Mouse (Mus musculus): Measurements from ENCODE around the gene Borcs8. TPM values are rescaled to one million over a fixed set of nuclear protein-coding genes. Genes with fewer than 3 reads are reported as not detected.

Borcs8 gene
- polyA plus RNA-seq, 1 experiment from 2014 or later, result 60.8 TPM

- H3K4me1 ChIP-seq, result no peaks in the 10 kb centered on the region
- no peaks in the 10 kb centered on the region for H3K9me3 ChIP-seq (replicated peaks)
- no peak overlapping the region for H3K4me3 ChIP-seq (replicated peaks)
- H3K36me3 ChIP-seq, result peaks cover 42% of the 10 kb centered on the region
- no peaks in the 10 kb centered on the region for H3K27me3 ChIP-seq (replicated peaks)
- H3K9ac ChIP-seq (replicated peaks), result no peak overlapping the region
- H3K4me2 ChIP-seq, result no peak overlapping the region
- H3K27ac ChIP-seq (replicated peaks), result no peak overlapping the region
- WGBS, result 78% methylated on average over 7 of the region's 7 CpGs
- ATAC-seq (ENCODE audit: low FRiP score), result no peak
Observed at GRCm38 (mm10) chr8:70188707-70189106, 49.4 kb downstream of the Borcs8 start.

GRCm38 (mm10) chr8:70193238-70193637, 53.9 kb downstream of the Borcs8 start:
- peaks cover 32% of the 10 kb centered on the region for H3K36me3 ChIP-seq
- 54% methylated on average over 5 of the region's 5 CpGs for WGBS
- no peaks in the 10 kb centered on the region for H3K27me3 ChIP-seq (replicated peaks)
- H3K4me3 ChIP-seq (replicated peaks), result no peak overlapping the region
- no peak overlapping the region for H3K9ac ChIP-seq (replicated peaks)
- H3K4me1 ChIP-seq, result peaks cover 5% of the 10 kb centered on the region; the same call in 1 of the 2 replicates
- no peak overlapping the region for H3K27ac ChIP-seq (replicated peaks)
- ATAC-seq (ENCODE audit: low FRiP score), result no peak
- no peaks in the 10 kb centered on the region for H3K9me3 ChIP-seq (replicated peaks)
- H3K4me2 ChIP-seq, result no peak overlapping the region

- Histone ChIP-seq H3K27ac (replicated peaks) (no peak overlapping the region), H3K4me1 (peaks cover 5% of the 10 kb centered on the region; the same call in 1 of the 2 replicates), H3K36me3 (peaks cover 25% of the 10 kb centered on the region), H3K9ac (replicated peaks) (no peak overlapping the region), H3K4me2 (no peak overlapping the region), H3K4me3 (replicated peaks) (no peak overlapping the region), H3K9me3 (replicated peaks) (no peaks in the 10 kb centered on the region), H3K27me3 (replicated peaks) (no peaks in the 10 kb centered on the region)
- WGBS, result 83% methylated on average over 3 of the region's 3 CpGs
- no peak for ATAC-seq (ENCODE audit: low FRiP score)
Observed at GRCm38 (mm10) chr8:70194191-70194590, 54.9 kb downstream of the Borcs8 start.

GRCm38 (mm10) chr8:70195762-70196161, 56.5 kb downstream of the Borcs8 start:
- Histone ChIP-seq H3K4me1 (peaks cover 9% of the 10 kb centered on the region; the same call in 1 of the 2 replicates), H3K9ac (replicated peaks) (no peak overlapping the region), H3K4me3 (replicated peaks) (no peak overlapping the region), H3K9me3 (replicated peaks) (no peaks in the 10 kb centered on the region), H3K27ac (replicated peaks) (no peak overlapping the region), H3K27me3 (replicated peaks) (no peaks in the 10 kb centered on the region), H3K4me2 (no peak overlapping the region), H3K36me3 (peaks cover 15% of the 10 kb centered on the region)
- ATAC-seq (ENCODE audit: low FRiP score), result no peak
- WGBS, result 80% methylated on average over 2 of the region's 2 CpGs

Small RNAs within 50 kb of the gene (microRNA-seq; reads per million reads assigned to microRNA genes)
- 2.1 reads per million, percentile 6 among the genes with 10 or more reads in this experiment for gene Mir7066

Other genes with a start within 250 kb of the Borcs8 start
- gene Tssk6, start 237.3 kb upstream of the Borcs8 start, polyA plus RNA-seq (2015; fragmentation: Nextera tagmentation; extraction: Ambion mirVana), result 4.3 TPM in 2 replicates
- gene Ndufa13, start 236.9 kb upstream of the Borcs8 start, polyA plus RNA-seq (2015; fragmentation: Nextera tagmentation; extraction: Ambion mirVana), result 190 and 209 TPM in 2 replicates
- 11.8 and 15.6 TPM in 2 replicates for gene Yjefn3, start 236.8 kb upstream of the Borcs8 start, polyA plus RNA-seq (2015; fragmentation: Nextera tagmentation; extraction: Ambion mirVana)
- 24.8 and 24.9 TPM in 2 replicates for gene Gatad2a, start 143.1 kb upstream of the Borcs8 start, polyA plus RNA-seq (2015; fragmentation: Nextera tagmentation; extraction: Ambion mirVana)
- 63.3 and 65.6 TPM in 2 replicates for gene Mau2, start 96.8 kb upstream of the Borcs8 start, polyA plus RNA-seq (2015; fragmentation: Nextera tagmentation; extraction: Ambion mirVana)
- 57.2 and 57.5 TPM in 2 replicates for gene Sugp1, start 96.7 kb upstream of the Borcs8 start, polyA plus RNA-seq (2015; fragmentation: Nextera tagmentation; extraction: Ambion mirVana)
- gene Tm6sf2, start 66.6 kb upstream of the Borcs8 start, polyA plus RNA-seq (2015; fragmentation: Nextera tagmentation; extraction: Ambion mirVana), result 1.4 and 2.0 TPM in 2 replicates
- 1.5 and 1.6 TPM in 2 replicates for gene Hapln4, start 56.0 kb upstream of the Borcs8 start, polyA plus RNA-seq (2015; fragmentation: Nextera tagmentation; extraction: Ambion mirVana)
- gene Ncan, start 18.6 kb upstream of the Borcs8 start, polyA plus RNA-seq (2015; fragmentation: Nextera tagmentation; extraction: Ambion mirVana), result 160 and 169 TPM in 2 replicates
- 47.2 and 49.0 TPM in 2 replicates for gene Nr2c2ap, start 8.2 kb upstream of the Borcs8 start, polyA plus RNA-seq (2015; fragmentation: Nextera tagmentation; extraction: Ambion mirVana)
- gene Rfxank, start 345 bp upstream of the Borcs8 start, polyA plus RNA-seq (2015; fragmentation: Nextera tagmentation; extraction: Ambion mirVana), result 12.3 and 14.6 TPM in 2 replicates
- 1.4 and 1.5 TPM in 2 replicates for gene Mef2b, start 212 bp downstream of the Borcs8 start, polyA plus RNA-seq (2015; fragmentation: Nextera tagmentation; extraction: Ambion mirVana)
- 51.1 and 54.0 TPM in 2 replicates for gene Tmem161a, start 32.9 kb downstream of the Borcs8 start, polyA plus RNA-seq (2015; fragmentation: Nextera tagmentation; extraction: Ambion mirVana)
- 9.3 and 10.9 TPM in 2 replicates for gene Slc25a42, start 72.8 kb downstream of the Borcs8 start, polyA plus RNA-seq (2015; fragmentation: Nextera tagmentation; extraction: Ambion mirVana)
- 77.3 and 80.5 TPM in 2 replicates for gene Sugp2, start 94.7 kb downstream of the Borcs8 start, polyA plus RNA-seq (2015; fragmentation: Nextera tagmentation; extraction: Ambion mirVana)
- 106 and 112 TPM in 2 replicates for gene Armc6, start 95.0 kb downstream of the Borcs8 start, polyA plus RNA-seq (2015; fragmentation: Nextera tagmentation; extraction: Ambion mirVana)
- gene Homer3, start 143.3 kb downstream of the Borcs8 start, polyA plus RNA-seq (2015; fragmentation: Nextera tagmentation; extraction: Ambion mirVana), result 22.7 and 30.1 TPM in 2 replicates
- gene Ddx49, start 163.0 kb downstream of the Borcs8 start, polyA plus RNA-seq (2015; fragmentation: Nextera tagmentation; extraction: Ambion mirVana), result 42.2 and 46.7 TPM in 2 replicates
- 299 and 314 TPM in 2 replicates for gene Cope, start 163.0 kb downstream of the Borcs8 start, polyA plus RNA-seq (2015; fragmentation: Nextera tagmentation; extraction: Ambion mirVana)
- 35.5 and 42.4 TPM in 2 replicates for gene Cers1, start 176.3 kb downstream of the Borcs8 start, polyA plus RNA-seq (2015; fragmentation: Nextera tagmentation; extraction: Ambion mirVana)
- 7.9 and 9.8 TPM in 2 replicates for gene Gdf1, start 190.3 kb downstream of the Borcs8 start, polyA plus RNA-seq (2015; fragmentation: Nextera tagmentation; extraction: Ambion mirVana)
- 11.8 and 12.6 TPM in 2 replicates for gene Upf1, start 213.8 kb downstream of the Borcs8 start, polyA plus RNA-seq (2015; fragmentation: Nextera tagmentation; extraction: Ambion mirVana)
- gene Comp, start 234.1 kb downstream of the Borcs8 start, polyA plus RNA-seq (2015; fragmentation: Nextera tagmentation; extraction: Ambion mirVana), result 3.1 and 6.4 TPM in 2 replicates